Mouse (Mus musculus) limb, embryonic 14.5 days (tissue): Measurements from ENCODE around the gene Omd. TPM values are rescaled to one million over a fixed set of nuclear protein-coding genes. Genes with fewer than 3 reads are reported as not detected.
"Not testable (repeated sequence)": the region's sequence is repeated elsewhere in the genome, so short reads cannot be mapped to it uniquely, and the experiment has no call there.

Experiments
- ATAC-seq: fragments of 200-750 bp; cut with Nextera tagmentation; 2 replicates; pipeline ENCODE4 v1.8.0; 2017; ENCODE audit warnings: low read depth, moderate number of reproducible peaks, moderate TSS enrichment; ENCODE audit not compliant: low FRiP score
- DNase-seq: peaks from one replicate; pipeline ENCODE4 v3.0.0-alpha.2; 2015; ENCODE audit warnings: low spot score
- H3K27ac ChIP-seq: fragments of 300-500 bp; sonication (generic); replicated peaks from 2 replicates; pipeline ENCODE4 v1.5.1; 2014; ENCODE audit warnings: low read depth, mild to moderate bottlenecking, low read length, moderate library complexity, mixed read lengths
- H3K27me3 ChIP-seq: fragments of 300-500 bp; sonication (generic); 2 replicates; pipeline ENCODE4 v1.6.1; 2014; ENCODE audit warnings: low read length, mixed read lengths; ENCODE audit not compliant: control insufficient read depth, insufficient read depth
- H3K36me3 ChIP-seq: fragments of 300-500 bp; sonication (generic); 2 replicates; pipeline ENCODE4 v1.6.1; 2014; ENCODE audit warnings: mild to moderate bottlenecking, low read length, moderate library complexity, mixed read lengths; ENCODE audit not compliant: control insufficient read depth, insufficient read depth
- H3K4me1 ChIP-seq: fragments of 300-500 bp; sonication (generic); 2 replicates; pipeline ENCODE4 v1.6.1; 2014; ENCODE audit warnings: antibody characterized with exemption, low read length, mixed read lengths; ENCODE audit not compliant: control insufficient read depth, insufficient read depth
- H3K4me2 ChIP-seq: fragments of 300-500 bp; sonication (generic); replicated peaks from 2 replicates; pipeline ENCODE4 v1.6.1; 2014; ENCODE audit warnings: low read depth, mild to moderate bottlenecking, low read length, moderate library complexity; ENCODE audit not compliant: severe bottlenecking
- H3K4me3 ChIP-seq: fragments of 300-500 bp; sonication (generic); replicated peaks from 2 replicates; pipeline ENCODE4 v1.5.1; 2014; ENCODE audit warnings: low read length
- H3K9ac ChIP-seq: fragments of 300-500 bp; sonication (generic); 2 replicates; pipeline ENCODE4 v1.6.1; 2014; ENCODE audit warnings: mild to moderate bottlenecking, low read depth, low read length, moderate library complexity; ENCODE audit not compliant: severe bottlenecking
- H3K9me3 ChIP-seq: fragments of 300-500 bp; sonication (generic); 2 replicates; pipeline ENCODE4 v1.6.1; 2016; ENCODE audit warnings: low read length; ENCODE audit not compliant: control insufficient read depth
- POLR2A ChIP-seq: fragments of 200-500 bp; IDR thresholded peaks from 2 replicates; pipeline ENCODE4 v1.8.0; 2012; ENCODE audit warnings: inconsistent platforms, mild to moderate bottlenecking, moderate library complexity, borderline replicate concordance; ENCODE audit not compliant: insufficient read depth, insufficient read length; ENCODE audit errors: extremely low read depth
- WGBS: fragments of 180-500 bp; shearing (Covaris S2); extraction: QIAGEN DNeasy Blood & Tissue Kit; methylation state at CpG from one replicate; pipeline ENCODE4 v1.1.7; 2014; 5-methylcytosine and 5-hydroxymethylcytosine counted together
- polyA plus RNA-seq, 2 experiments: library from polyadenylated mRNA; depleted of rRNA in 1 of 2; stranded (reverse) in 1 of 2; unstranded in 1 of 2; fragments of >200 nt; fragmentation: Nextera tagmentation in 1 of 2; extraction: Ambion mirVana in 1 of 2; gene quantifications; 2 replicates each; pipeline versions ENCODE4 v1.2.1 to v1.2.3; 2012 to 2014

The Omd gene
- polyA plus RNA-seq, 2 experiments: 5.4 to 8.5 TPM

- H3K27ac ChIP-seq: peak overlapping the region; percentile 59
- H3K4me3 ChIP-seq: no peak overlapping the region
- peaks cover 12% of the 10 kb centered on the region for H3K4me1 ChIP-seq
- DNase-seq (no peak), ATAC-seq (no peak)
- no peak for TF ChIP-seq POLR2A
- no peaks in the 10 kb centered on the region for H3K9me3 ChIP-seq
- no peak overlapping the region for H3K9ac ChIP-seq
- no peaks in the 10 kb centered on the region for H3K36me3 ChIP-seq
- no peaks in the 10 kb centered on the region for H3K27me3 ChIP-seq
- no peak overlapping the region for H3K4me2 ChIP-seq
These were observed 1.6 kb downstream of the Omd start for GRCm38 (mm10) chr13:49583859-49584258.

GRCm38 (mm10) chr13:49584307-49585005 is 2.2 kb downstream of the Omd start:
- Histone ChIP-seq H3K4me1 (peaks cover 12% of the 10 kb centered on the region), H3K4me3 (no peak overlapping the region), H3K9ac (no peak overlapping the region), H3K36me3 (no peaks in the 10 kb centered on the region), H3K9me3 (no peaks in the 10 kb centered on the region), H3K27me3 (no peaks in the 10 kb centered on the region), H3K27ac (peak overlapping the region; percentile 63), H3K4me2 (no peak overlapping the region)
- DNase-seq: peak; percentile 89
- no peak for TF ChIP-seq POLR2A
- WGBS: 49% methylated on average over 8 of the region's 8 CpGs
- ATAC-seq: peak; percentile 51; the same call in 1 of the 2 replicates

- H3K36me3 ChIP-seq: no peaks in the 10 kb centered on the region
- H3K4me3 ChIP-seq: no peak overlapping the region
- 93% methylated on average over 6 of the region's 6 CpGs for WGBS
- H3K27ac ChIP-seq: 0 out of 2 replicates have a peak overlapping the region, but pooled peaks have one; percentile 46
- DNase-seq (no peak), ATAC-seq (no peak)
- peaks cover 12% of the 10 kb centered on the region for H3K4me1 ChIP-seq
- no peaks in the 10 kb centered on the region for H3K9me3 ChIP-seq
- no peak overlapping the region for H3K4me2 ChIP-seq
- H3K9ac ChIP-seq: no peak overlapping the region
- H3K27me3 ChIP-seq: no peaks in the 10 kb centered on the region
- no peak for TF ChIP-seq POLR2A
These were observed 3.8 kb downstream of the Omd start for GRCm38 (mm10) chr13:49586062-49586461.

GRCm38 (mm10) chr13:49602541-49602940 is 20.3 kb downstream of the Omd start:
- not testable (repeated sequence) for H3K9ac ChIP-seq, ATAC-seq, H3K4me2 ChIP-seq, H3K36me3 ChIP-seq, H3K4me3 ChIP-seq, H3K27ac ChIP-seq, DNase-seq, H3K4me1 ChIP-seq, H3K27me3 ChIP-seq, H3K9me3 ChIP-seq
- WGBS: 89% methylated on average over 2 of the region's 2 CpGs

- DNase-seq (peak; percentile 62), ATAC-seq (no peak)
- Histone ChIP-seq H3K4me1 (no peaks in the 10 kb centered on the region), H3K9ac (no peak overlapping the region), H3K4me2 (no peak overlapping the region), H3K27ac (no peak overlapping the region), H3K27me3 (no peaks in the 10 kb centered on the region), H3K9me3 (no peaks in the 10 kb centered on the region; the same call in 1 of the 2 replicates), H3K36me3 (no peaks in the 10 kb centered on the region), H3K4me3 (no peak overlapping the region)
- TF ChIP-seq POLR2A: no peak
These were observed 21.3 kb downstream of the Omd start for GRCm38 (mm10) chr13:49603603-49604002.
